Mouse (Mus musculus) hindbrain, embryonic 10.5 days (tissue): ENCODE data around the gene Slc38a2. TPM values are rescaled to one million over a fixed set of nuclear protein-coding genes. Genes with fewer than 3 reads are reported as not detected.

Experiments
- DNase-seq: peaks from one replicate; pipeline ENCODE4 v3.0.0-alpha.2; 2017; ENCODE audit warnings: low spot score
- H3K27ac ChIP-seq: fragments of 300-500 bp; sonication (generic); 2 replicates; pipeline ENCODE4 v1.5.1; 2016; ENCODE audit warnings: mild to moderate bottlenecking, moderate library complexity
- H3K27me3 ChIP-seq: fragments of 300-500 bp; sonication (generic); 2 replicates; pipeline ENCODE4 v1.6.1; 2016; ENCODE audit warnings: mild to moderate bottlenecking; ENCODE audit not compliant: poor library complexity, insufficient read depth, severe bottlenecking
- H3K36me3 ChIP-seq: fragments of 300-500 bp; sonication (generic); 2 replicates; pipeline ENCODE4 v1.6.1; 2016; ENCODE audit warnings: mild to moderate bottlenecking, moderate library complexity
- H3K4me1 ChIP-seq: fragments of 300-500 bp; sonication (generic); replicated peaks from 2 replicates; pipeline ENCODE4 v1.6.1; 2016; ENCODE audit warnings: mild to moderate bottlenecking
- H3K4me3 ChIP-seq: fragments of 300-500 bp; sonication (generic); 2 replicates; pipeline ENCODE4 v1.5.1; 2016; ENCODE audit warnings: mild to moderate bottlenecking, moderate library complexity
- H3K9me3 ChIP-seq: fragments of 300-500 bp; sonication (generic); 2 replicates; pipeline ENCODE4 v1.6.1; 2016; ENCODE audit warnings: mild to moderate bottlenecking, moderate library complexity
- WGBS: fragments of 180-500 bp; shearing (Covaris S2); methylation state at CpG from one replicate; pipeline ENCODE4 v1.1.7; 2016; 5-methylcytosine and 5-hydroxymethylcytosine counted together
- polyA plus RNA-seq: library from polyadenylated mRNA; unstranded; fragments of >200 nt; fragmentation: Nextera tagmentation; extraction: Ambion mirVana; gene quantifications from 2 replicates; pipeline ENCODE4 v1.2.1, GENCODE M21; 2016

Slc38a2 gene
- polyA plus RNA-seq, 1 experiment from 2014 or later: 135 TPM

GRCm38 (mm10) chr15:96702466-96703031 lies 3.0 kb upstream of the Slc38a2 start:
- H3K27me3 ChIP-seq: peaks cover 6% of the 10 kb centered on the region; the same call in 1 of the 2 replicates
- H3K36me3 ChIP-seq: peaks cover 11% of the 10 kb centered on the region
- no peak for DNase-seq
- H3K9me3 ChIP-seq: no peaks in the 10 kb centered on the region
- peaks cover 23% of the 10 kb centered on the region for H3K4me1 ChIP-seq
- no peak overlapping the region for H3K4me3 ChIP-seq
- H3K27ac ChIP-seq: no peak overlapping the region
- 88% methylated on average over 12 of the region's 12 CpGs for WGBS

- 24% methylated on average over 13 of the region's 13 CpGs for WGBS
- no peak for DNase-seq
- H3K4me3 ChIP-seq: peak overlapping the region; percentile 94
- H3K36me3 ChIP-seq: peaks cover 29% of the 10 kb centered on the region
- peak overlapping the region; percentile 100 for H3K27ac ChIP-seq
- no peaks in the 10 kb centered on the region for H3K9me3 ChIP-seq
- H3K27me3 ChIP-seq: peaks cover 6% of the 10 kb centered on the region; the same call in 1 of the 2 replicates
- peaks cover 41% of the 10 kb centered on the region for H3K4me1 ChIP-seq
These were observed 1.2 kb upstream of the Slc38a2 start for GRCm38 (mm10) chr15:96700766-96701165.

GRCm38 (mm10) chr15:96698658-96699448 lies 677 bp downstream of the Slc38a2 start:
- DNase-seq: peak; percentile 88
- H3K27ac ChIP-seq: peak overlapping the region; percentile 100
- H3K9me3 ChIP-seq: no peaks in the 10 kb centered on the region
- under 1% methylated on average over 80 of the region's 101 CpGs for WGBS
- peaks cover 42% of the 10 kb centered on the region for H3K4me1 ChIP-seq
- H3K36me3 ChIP-seq: peaks cover 48% of the 10 kb centered on the region
- peaks cover 6% of the 10 kb centered on the region; the same call in 1 of the 2 replicates for H3K27me3 ChIP-seq
- peak overlapping the region; percentile 94 for H3K4me3 ChIP-seq

GRCm38 (mm10) chr15:96697901-96698657 lies 1.5 kb downstream of the Slc38a2 start:
- Histone ChIP-seq H3K4me1 (peaks cover 44% of the 10 kb centered on the region), H3K27ac (peak overlapping the region; percentile 100), H3K4me3 (peak overlapping the region; percentile 94), H3K36me3 (peaks cover 56% of the 10 kb centered on the region), H3K27me3 (peaks cover 6% of the 10 kb centered on the region; the same call in 1 of the 2 replicates), H3K9me3 (no peaks in the 10 kb centered on the region)
- 25% methylated on average over 19 of the region's 19 CpGs for WGBS
- DNase-seq: no peak

DNA sequence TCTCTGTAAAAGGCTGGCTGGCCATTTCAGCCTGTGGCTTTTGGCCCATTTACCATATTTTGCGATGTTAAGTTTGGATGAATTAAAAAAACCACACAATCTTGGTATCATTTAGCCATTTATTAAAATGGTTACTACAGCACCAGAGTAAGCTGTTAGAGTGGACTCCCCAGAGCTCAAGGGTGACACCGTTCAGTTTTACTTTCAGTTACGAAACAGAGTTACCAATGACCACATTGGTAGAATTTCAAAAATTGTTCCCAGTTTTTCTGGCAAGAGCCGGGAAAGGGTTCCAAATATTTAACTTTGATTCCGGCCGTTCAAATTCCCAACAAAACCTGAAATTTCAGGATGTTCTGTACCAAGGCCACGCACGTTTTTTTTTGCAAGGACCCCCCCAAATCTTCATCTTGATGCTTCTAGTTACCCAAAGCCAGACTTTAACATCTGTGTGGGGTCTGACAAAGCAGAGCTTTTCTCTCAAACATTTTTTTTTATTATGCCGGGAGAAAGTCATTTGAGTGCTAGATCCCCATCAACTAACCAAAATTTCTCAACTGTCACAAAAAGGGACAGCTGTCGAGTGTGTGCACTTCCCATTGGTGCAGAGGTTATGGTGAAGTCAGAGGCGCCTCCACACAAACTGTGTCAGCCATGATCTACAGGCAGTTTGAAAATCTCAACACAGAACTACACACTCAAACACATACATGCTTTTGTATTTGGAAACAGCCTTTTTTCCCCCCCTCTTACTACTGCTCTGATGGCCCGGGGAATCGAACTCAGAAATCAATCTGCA lies 2.8 kb downstream of the Slc38a2 start:
- 81% methylated on average over 13 of the region's 13 CpGs for WGBS
- peak overlapping the region; percentile 94 for H3K4me3 ChIP-seq
- peaks cover under 1% of the 10 kb centered on the region; the same call in 1 of the 2 replicates for H3K27me3 ChIP-seq
- H3K4me1 ChIP-seq: peaks cover 44% of the 10 kb centered on the region
- H3K36me3 ChIP-seq: peaks cover 70% of the 10 kb centered on the region
- DNase-seq: no peak
- no peaks in the 10 kb centered on the region for H3K9me3 ChIP-seq
- H3K27ac ChIP-seq: no peak overlapping the region

GRCm38 (mm10) chr15:96695455-96696421 lies 3.8 kb downstream of the Slc38a2 start:
- H3K4me3 ChIP-seq: peak overlapping the region; percentile 94
- 87% methylated on average over 26 of the region's 26 CpGs for WGBS
- no peak for DNase-seq
- no peaks in the 10 kb centered on the region for H3K27me3 ChIP-seq
- H3K9me3 ChIP-seq: no peaks in the 10 kb centered on the region
- H3K4me1 ChIP-seq: peaks cover 40% of the 10 kb centered on the region
- H3K27ac ChIP-seq: no peak overlapping the region
- peaks cover 79% of the 10 kb centered on the region for H3K36me3 ChIP-seq

DNA sequence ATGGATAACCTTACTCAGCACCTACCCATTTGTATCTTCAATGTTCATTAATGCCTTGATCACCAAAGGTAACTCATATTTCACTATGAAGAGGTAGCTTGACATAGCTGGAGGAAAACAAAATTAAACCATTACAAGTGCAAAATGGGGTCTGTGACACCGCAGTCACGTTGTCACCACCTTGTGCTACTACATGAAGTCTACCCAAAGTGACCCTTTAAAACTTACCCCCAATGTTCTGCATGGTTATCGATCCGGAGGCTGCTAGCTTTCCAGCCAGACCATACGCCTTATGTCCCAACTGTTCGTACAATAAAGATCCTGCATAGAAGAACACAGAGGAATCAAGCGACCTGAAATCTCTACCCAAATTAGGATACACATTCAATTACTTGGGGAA lies 4.5 kb downstream of the Slc38a2 start:
- DNase-seq: no peak
- peaks cover 86% of the 10 kb centered on the region for H3K36me3 ChIP-seq
- no peak overlapping the region for H3K27ac ChIP-seq
- H3K9me3 ChIP-seq: no peaks in the 10 kb centered on the region
- no peaks in the 10 kb centered on the region for H3K27me3 ChIP-seq
- no peak overlapping the region for H3K4me3 ChIP-seq
- H3K4me1 ChIP-seq: peaks cover 32% of the 10 kb centered on the region
- 93% methylated on average over 7 of the region's 7 CpGs for WGBS

DNA sequence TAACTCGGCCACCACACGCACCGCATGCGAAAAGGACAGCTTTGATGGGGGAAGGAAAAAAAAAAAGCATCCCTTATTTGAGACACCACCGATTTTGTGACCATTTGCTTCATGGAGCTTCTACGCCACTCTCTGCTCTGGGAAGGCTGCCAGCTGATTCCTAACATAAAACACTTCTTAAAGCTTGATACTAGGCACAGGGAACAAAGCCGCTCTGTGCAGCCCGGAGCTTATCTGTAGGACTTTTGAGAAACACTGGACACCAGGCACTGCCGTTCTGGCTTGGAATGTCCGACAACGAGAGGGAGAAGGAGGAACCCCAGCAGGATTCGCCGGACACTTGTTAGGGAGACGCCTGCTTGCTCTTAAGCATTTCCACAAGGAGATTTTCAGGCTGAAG lies 5.8 kb downstream of the Slc38a2 start:
- no peak overlapping the region for H3K4me3 ChIP-seq
- no peak for DNase-seq
- no peaks in the 10 kb centered on the region for H3K27me3 ChIP-seq
- peaks cover 100% of the 10 kb centered on the region for H3K36me3 ChIP-seq
- H3K9me3 ChIP-seq: no peaks in the 10 kb centered on the region
- peaks cover 29% of the 10 kb centered on the region for H3K4me1 ChIP-seq
- H3K27ac ChIP-seq: no peak overlapping the region
- 92% methylated on average over 14 of the region's 14 CpGs for WGBS

DNA sequence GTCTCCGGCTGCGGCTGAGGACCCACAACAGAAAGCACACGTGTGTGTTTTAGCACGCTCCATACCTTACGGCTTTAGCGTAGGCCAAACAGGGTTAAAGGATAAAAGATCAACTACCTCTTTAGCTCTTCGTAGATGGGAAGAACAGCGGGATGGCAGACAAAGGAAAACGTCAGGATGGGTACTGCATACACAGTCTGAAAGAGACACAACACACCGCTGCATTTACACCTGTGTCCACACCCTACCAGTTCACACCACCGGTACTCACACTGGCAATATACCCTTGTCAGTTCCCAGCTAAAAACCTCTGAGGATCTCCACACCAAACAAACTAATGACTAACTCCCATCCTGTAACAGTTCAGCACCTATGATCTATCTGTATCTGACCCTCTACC lies 7.1 kb downstream of the Slc38a2 start:
- 93% methylated on average over 11 of the region's 11 CpGs for WGBS
- H3K27me3 ChIP-seq: no peaks in the 10 kb centered on the region
- no peak overlapping the region for H3K4me3 ChIP-seq
- peaks cover 23% of the 10 kb centered on the region for H3K4me1 ChIP-seq
- H3K36me3 ChIP-seq: peaks cover 100% of the 10 kb centered on the region
- H3K27ac ChIP-seq: no peak overlapping the region
- no peak for DNase-seq
- H3K9me3 ChIP-seq: no peaks in the 10 kb centered on the region

DNA sequence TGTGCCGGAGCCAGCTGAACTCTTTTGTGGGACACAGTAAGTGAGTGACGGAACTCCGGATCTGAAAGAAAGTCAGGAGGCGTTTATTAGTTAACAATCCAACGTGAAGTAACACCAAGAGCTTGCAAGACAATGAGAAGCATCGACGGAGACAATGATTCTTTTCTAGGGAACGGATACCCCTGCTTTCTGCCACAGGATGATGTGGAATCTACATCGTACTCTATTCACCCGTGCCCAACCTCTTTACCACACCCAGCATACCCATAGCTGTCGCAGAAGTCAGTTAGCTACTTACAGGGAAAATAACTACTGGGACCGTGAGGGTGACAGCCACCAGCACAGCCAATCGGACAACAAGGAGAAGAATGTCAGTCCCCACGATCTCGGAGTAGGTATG lies 8.1 kb downstream of the Slc38a2 start:
- Histone ChIP-seq H3K4me3 (no peak overlapping the region), H3K27me3 (no peaks in the 10 kb centered on the region), H3K9me3 (no peaks in the 10 kb centered on the region), H3K27ac (no peak overlapping the region), H3K36me3 (peaks cover 97% of the 10 kb centered on the region), H3K4me1 (peaks cover 13% of the 10 kb centered on the region)
- WGBS: 91% methylated on average over 15 of the region's 15 CpGs
- no peak for DNase-seq

GRCm38 (mm10) chr15:96690829-96691228 lies 8.7 kb downstream of the Slc38a2 start:
- Histone ChIP-seq H3K4me1 (peaks cover 7% of the 10 kb centered on the region), H3K27me3 (no peaks in the 10 kb centered on the region), H3K27ac (no peak overlapping the region), H3K4me3 (no peak overlapping the region), H3K36me3 (peaks cover 91% of the 10 kb centered on the region), H3K9me3 (no peaks in the 10 kb centered on the region)
- no peak for DNase-seq
- 96% methylated on average over 13 of the region's 13 CpGs for WGBS
